Mouse (Mus musculus) lung, postnatal 0 days (tissue): ENCODE results near the gene Haus4. TPM values are rescaled to one million over a fixed set of nuclear protein-coding genes. Genes with fewer than 3 reads are reported as not detected.

Experiments
- ATAC-seq: fragments of 200-750 bp; cut with Nextera tagmentation; 2 replicates; pipeline ENCODE4 v1.8.0; 2017; ENCODE audit warnings: moderate library complexity
- DNase-seq: peaks from one replicate; pipeline ENCODE4 v3.0.0-alpha.2; 2016; ENCODE audit warnings: low spot score
- H3K27ac ChIP-seq: fragments of 300-500 bp; sonication (generic); 2 replicates; pipeline ENCODE4 v1.5.1; 2014; ENCODE audit warnings: antibody characterized with exemption, mild to moderate bottlenecking, low read length, mixed read lengths
- H3K27me3 ChIP-seq: fragments of 300-500 bp; sonication (generic); replicated peaks from 2 replicates; pipeline ENCODE4 v1.6.1; 2014; ENCODE audit warnings: low read length, mixed read lengths; ENCODE audit not compliant: insufficient read depth
- H3K36me3 ChIP-seq: fragments of 300-500 bp; sonication (generic); 2 replicates; pipeline ENCODE4 v1.6.1; 2014; ENCODE audit warnings: low read length, mixed read lengths; ENCODE audit not compliant: insufficient read depth
- H3K4me1 ChIP-seq: fragments of 300-500 bp; sonication (generic); 2 replicates; pipeline ENCODE4 v1.6.1; 2014; ENCODE audit warnings: antibody characterized with exemption, low read depth, low read length, mixed read lengths; ENCODE audit not compliant: insufficient read depth
- H3K4me2 ChIP-seq: fragments of 300-500 bp; sonication (generic); replicated peaks from 2 replicates; pipeline ENCODE4 v1.6.1; 2014; ENCODE audit warnings: low read depth, mild to moderate bottlenecking, low read length, moderate library complexity, mixed read lengths
- H3K4me3 ChIP-seq: fragments of 300-500 bp; sonication (generic); 2 replicates; pipeline ENCODE4 v1.5.1; 2014; ENCODE audit warnings: low read depth, low read length
- H3K9ac ChIP-seq: fragments of 300-500 bp; sonication (generic); replicated peaks from 2 replicates; pipeline ENCODE4 v1.6.1; 2014; ENCODE audit warnings: low read depth, mild to moderate bottlenecking
- H3K9me3 ChIP-seq: fragments of 300-500 bp; sonication (generic); 2 replicates; pipeline ENCODE4 v1.6.1; 2016; ENCODE audit warnings: low read length, mixed read lengths
- CTCF ChIP-seq: IDR thresholded peaks from 2 replicates; pipeline ENCODE4 v1.5.1; 2016; ENCODE audit warnings: antibody characterized with exemption, mild to moderate bottlenecking
- EP300 ChIP-seq: IDR thresholded peaks from 2 replicates; pipeline ENCODE4 v1.6.1; 2016; ENCODE audit warnings: antibody characterized with exemption, mild to moderate bottlenecking, control low read depth
- WGBS: fragments of 180-500 bp; shearing (Covaris S2); extraction: QIAGEN DNeasy Blood & Tissue Kit; methylation state at CpG from one replicate; pipeline ENCODE4 v1.1.7; 2014; 5-methylcytosine and 5-hydroxymethylcytosine counted together
- polyA plus RNA-seq: library from polyadenylated mRNA; unstranded; fragments of >200 nt; fragmentation: Nextera tagmentation; extraction: Ambion mirVana; gene quantifications from 2 replicates; pipeline ENCODE4 v1.2.1, GENCODE M21; 2015

Haus4 gene
- 22.1 and 24.2 TPM in 2 replicates for polyA plus RNA-seq

GRCm38 (mm10) chr14:54553975-54554769 lies at the start of gene Haus4:
Gene Haus4, minus strand, starts transcription at chr14:54554616.
- Histone ChIP-seq H3K4me2 (peak within 1 kb of the TSS; percentile 93), H3K27me3 (no peaks in the 10 kb centered on the region), H3K4me3 (peak within 1 kb of the TSS; percentile 58), H3K9ac (peak within 1 kb of the TSS; percentile 54), H3K4me1 (0 out of 2 replicates have a peak, but pooled peaks cover 8% of the 10 kb centered on the region), H3K9me3 (no peaks in the 10 kb centered on the region), H3K27ac (peak within 1 kb of the TSS; percentile 87), H3K36me3 (no peaks in the 10 kb centered on the region)
- TF ChIP-seq EP300 (0 out of 2 replicates have a peak, but pooled peaks have one; percentile 17), CTCF (peak; percentile 76)
- WGBS, result under 1% methylated on average over 74 of the region's 76 CpGs
- ATAC-seq (peak; percentile 98), DNase-seq (peak; percentile 94)

GRCm38 (mm10) chr14:54603686-54604085 lies 49.3 kb upstream of the Haus4 start:
- H3K4me1 ChIP-seq, result no peaks in the 10 kb centered on the region
- ATAC-seq (no peak), DNase-seq (no peak)
- H3K27ac ChIP-seq, result peak overlapping the region; percentile 91
- H3K27me3 ChIP-seq, result no peaks in the 10 kb centered on the region
- H3K4me2 ChIP-seq, result peak overlapping the region; percentile 46
- H3K9ac ChIP-seq, result no peak overlapping the region
- peak overlapping the region; percentile 65 for H3K4me3 ChIP-seq
- H3K36me3 ChIP-seq, result no peaks in the 10 kb centered on the region
- TF ChIP-seq EP300, result no peak
- TF ChIP-seq CTCF, result no peak
- WGBS, result 76% methylated on average over 8 of the region's 8 CpGs
- no peaks in the 10 kb centered on the region for H3K9me3 ChIP-seq

GRCm38 (mm10) chr14:54603038-54603654 lies 48.7 kb upstream of the Haus4 start:
- Histone ChIP-seq H3K4me2 (peak overlapping the region; percentile 46), H3K27ac (peak overlapping the region; percentile 91), H3K36me3 (no peaks in the 10 kb centered on the region), H3K9me3 (no peaks in the 10 kb centered on the region), H3K4me3 (peak overlapping the region; percentile 65), H3K27me3 (no peaks in the 10 kb centered on the region), H3K9ac (peak overlapping the region; percentile 66), H3K4me1 (no peaks in the 10 kb centered on the region)
- DNase-seq (peak; percentile 99), ATAC-seq (peak; percentile 99)
- under 1% methylated on average over 46 of the region's 46 CpGs for WGBS
- TF ChIP-seq CTCF, result peak; percentile 25
- no peak for TF ChIP-seq EP300

- Histone ChIP-seq H3K4me3 (peak overlapping the region; percentile 65), H3K9me3 (no peaks in the 10 kb centered on the region), H3K27me3 (no peaks in the 10 kb centered on the region), H3K27ac (peak overlapping the region; percentile 91), H3K9ac (peak overlapping the region; percentile 66), H3K36me3 (no peaks in the 10 kb centered on the region), H3K4me1 (no peaks in the 10 kb centered on the region), H3K4me2 (peak overlapping the region; percentile 46)
- WGBS, result 38% methylated on average over 4 of the region's 4 CpGs
- TF ChIP-seq EP300 (no peak), CTCF (no peak)
- ATAC-seq (no peak), DNase-seq (no peak)
Observed at GRCm38 (mm10) chr14:54602613-54603012, 48.2 kb upstream of the Haus4 start.

- Histone ChIP-seq H3K27me3 (no peaks in the 10 kb centered on the region), H3K4me2 (no peak overlapping the region), H3K27ac (no peak overlapping the region), H3K36me3 (no peaks in the 10 kb centered on the region), H3K4me3 (no peak overlapping the region), H3K9me3 (no peaks in the 10 kb centered on the region), H3K4me1 (no peaks in the 10 kb centered on the region), H3K9ac (no peak overlapping the region)
- no peak for ATAC-seq
- WGBS, result 41% methylated on average over 2 of the region's 2 CpGs
- no peak for DNase-seq
- no peak for TF ChIP-seq EP300
- no peak for TF ChIP-seq CTCF
Observed at GRCm38 (mm10) chr14:54601601-54602000, 47.2 kb upstream of the Haus4 start.

- Histone ChIP-seq H3K9ac (no peak overlapping the region), H3K27me3 (no peaks in the 10 kb centered on the region), H3K4me2 (no peak overlapping the region), H3K36me3 (peaks cover 4% of the 10 kb centered on the region; the same call in 1 of the 2 replicates), H3K27ac (no peak overlapping the region), H3K9me3 (no peaks in the 10 kb centered on the region), H3K4me3 (no peak overlapping the region), H3K4me1 (no peaks in the 10 kb centered on the region)
- TF ChIP-seq EP300 (no peak), CTCF (peak; percentile 72)
- ATAC-seq (no peak), DNase-seq (no peak)
- 79% methylated on average over 7 of the region's 7 CpGs for WGBS
Observed at GRCm38 (mm10) chr14:54597084-54597483, 42.7 kb upstream of the Haus4 start.
